Mouse (Mus musculus): ENCODE data around the gene Prepl.

- TF ChIP-seq CTCF (IDR thresholded peaks at IDR 0.05; ENCODE audit: low read depth) (no peak), EP300 (optimal IDR thresholded peaks at IDR 0.05) (no peak)
Measured at GRCm38 (mm10) chr17:85087591-85087990, 2.5 kb downstream of the Prepl start.

Data from stomach, postnatal 0 days (tissue).